Mouse (Mus musculus) neutrophil, adult 5-6 weeks (primary cell): Measurements from ENCODE around the gene Try10. TPM values are rescaled to one million over a fixed set of nuclear protein-coding genes. Genes with fewer than 3 reads are reported as not detected.
"Not testable (repeated sequence)": the region's sequence is repeated elsewhere in the genome, so short reads cannot be mapped to it uniquely, and the experiment has no call there.

Experiments used
- ATAC-seq: fragments of 151-379, 151-347 bp; 2 replicates; pipeline ENCODE4 v1.8.0; 2017; ENCODE audit warnings: mild to moderate bottlenecking, moderate TSS enrichment; ENCODE audit not compliant: insufficient number of reproducible peaks, poor library complexity, low FRiP score, severe bottlenecking; ENCODE audit errors: extremely low read depth
- total RNA-seq: library from RNA; stranded (forward); fragments of 200-1000 nt; gene quantifications from 2 replicates; pipeline ENCODE4 v1.2.3, GENCODE M21; 2017

The Try10 gene
- total RNA-seq, result not detected in 2 replicates

GRCm38 (mm10) chr6:41353932-41354331, at the start of gene Try10:
Gene Try10 (plus strand): TSS chr6:41354105.
- ATAC-seq, result no peak

- not testable (repeated sequence) for ATAC-seq
Measured at GRCm38 (mm10) chr6:41316741-41317140, 37.2 kb upstream of the Try10 start, which contains the start of gene Try5. Gene Try5 (minus strand): TSS chr6:41316841.

- 0 out of 2 replicates have a peak, but pooled peaks have one; percentile 41 for ATAC-seq
Measured at GRCm38 (mm10) chr6:41373772-41374171, 19.9 kb downstream of the Try10 start.

GRCm38 (mm10) chr6:41377578-41377977, 23.7 kb downstream of the Try10 start, which contains the start of gene Prss3:
Gene Prss3 (minus strand): TSS chr6:41377678.
- ATAC-seq, result not testable (repeated sequence)

- ATAC-seq, result no peak
Measured at GRCm38 (mm10) chr6:41386781-41387180, 32.9 kb downstream of the Try10 start.

GRCm38 (mm10) chr6:41391640-41392039, 37.7 kb downstream of the Try10 start:
- not testable (repeated sequence) for ATAC-seq

- not testable (repeated sequence) for ATAC-seq
Measured at GRCm38 (mm10) chr6:41392056-41392455, 38.2 kb downstream of the Try10 start, which contains the start of gene Gm5771. Gene Gm5771 (plus strand): TSS chr6:41392356.

Other genes starting within 250 kb of the Try10 start
- not detected in 2 replicates for gene Try4, start 51.8 kb upstream of the Try10 start, total RNA-seq
- not detected in 2 replicates for gene Try5, start 37.3 kb upstream of the Try10 start, total RNA-seq
- gene Prss3, start 23.6 kb downstream of the Try10 start, total RNA-seq, result not detected in 2 replicates
- gene Gm5771, start 38.3 kb downstream of the Try10 start, total RNA-seq, result not detected in 2 replicates
- not detected in 2 replicates for gene Gm10334, start 92.0 kb downstream of the Try10 start, total RNA-seq
- not detected in 2 replicates for gene Prss1, start 104.8 kb downstream of the Try10 start, total RNA-seq
- not detected in 2 replicates for gene Prss2, start 167.7 kb downstream of the Try10 start, total RNA-seq